Mouse (Mus musculus): ENCODE results near the gene Rab7b.

The Rab7b gene

GRCm38 (mm10) chr1:131691356-131691755 is 2.9 kb downstream of the Rab7b start:
- intact Hi-C loops (cut with DNase I) = no loop called here

GRCm38 (mm10) chr1:131695308-131695707 is 6.8 kb downstream of the Rab7b start:
- intact Hi-C loops (cut with DNase I) = no loop called here

GRCm38 (mm10) chr1:131696325-131696724 is 7.8 kb downstream of the Rab7b start:
- intact Hi-C loops (cut with DNase I) = no loop called here

GRCm38 (mm10) chr1:131698770-131699169 is 10.3 kb downstream of the Rab7b start:
- intact Hi-C loops (cut with DNase I) = no loop called here

GRCm38 (mm10) chr1:131699642-131700041 is 11.1 kb downstream of the Rab7b start:
- intact Hi-C loops (cut with DNase I) = no loop called here

- intact Hi-C loops (cut with DNase I) = no loop called here
Measured at GRCm38 (mm10) chr1:131700447-131700846, 12.0 kb downstream of the Rab7b start.

- intact Hi-C loops (cut with DNase I) = no loop called here
Measured at GRCm38 (mm10) chr1:131701391-131701790, 12.9 kb downstream of the Rab7b start.

- intact Hi-C loops (cut with DNase I) = no loop called here
Measured at GRCm38 (mm10) chr1:131702094-131702766, 13.7 kb downstream of the Rab7b start.

GRCm38 (mm10) chr1:131703482-131703881 is 15.0 kb downstream of the Rab7b start:
- intact Hi-C loops (cut with DNase I) = no loop called here

- intact Hi-C loops (cut with DNase I) = loop anchor here (5.0 kb wide), 1 partner anchor 144 kb away; no protein-coding TSS in a partner anchor
Measured at GRCm38 (mm10) chr1:131708338-131708737, 19.8 kb downstream of the Rab7b start.

- intact Hi-C loops (cut with DNase I) = no loop called here
Measured at GRCm38 (mm10) chr1:131711518-131711917, 23.0 kb downstream of the Rab7b start.

- intact Hi-C loops (cut with DNase I) = loop anchor here (1.0 kb wide), 1 partner anchor 53 kb away; no protein-coding TSS in a partner anchor
Measured at GRCm38 (mm10) chr1:131712386-131712785, 23.9 kb downstream of the Rab7b start.

GRCm38 (mm10) chr1:131714388-131715337 is 26.2 kb downstream of the Rab7b start:
- intact Hi-C loops (cut with DNase I) = no loop called here

GRCm38 (mm10) chr1:131718952-131719694 is 30.6 kb downstream of the Rab7b start:
- intact Hi-C loops (cut with DNase I) = no loop called here

- intact Hi-C loops (cut with DNase I) = no loop called here
Measured at GRCm38 (mm10) chr1:131721989-131722388, 33.5 kb downstream of the Rab7b start.

GRCm38 (mm10) chr1:131723549-131723948 is 35.1 kb downstream of the Rab7b start:
- intact Hi-C loops (cut with DNase I) = no loop called here

- intact Hi-C loops (cut with DNase I) = no loop called here
Measured at GRCm38 (mm10) chr1:131726586-131726985, 38.1 kb downstream of the Rab7b start.

- intact Hi-C loops (cut with DNase I) = no loop called here
Measured at GRCm38 (mm10) chr1:131730639-131731437, 42.3 kb downstream of the Rab7b start.

GRCm38 (mm10) chr1:131733474-131734180 is 45.1 kb downstream of the Rab7b start:
- intact Hi-C loops (cut with DNase I) = no loop called here

GRCm38 (mm10) chr1:131734657-131735273 is 46.3 kb downstream of the Rab7b start:
- intact Hi-C loops (cut with DNase I) = no loop called here

Measured in adrenal gland (tissue).